Mouse (Mus musculus) liver, postnatal 0 days (tissue): Measurements from ENCODE around the gene Oaz1.

Source experiments
- CTCF ChIP-seq: sonication (generic); IDR thresholded peaks from 2 replicates; pipeline ENCODE4 v1.5.1; 2016; ENCODE audit warnings: antibody characterized with exemption, low read depth
- EP300 ChIP-seq: IDR thresholded peaks from 2 replicates; pipeline ENCODE4 v1.6.1; 2016; ENCODE audit warnings: antibody characterized with exemption, low read depth, mild to moderate bottlenecking

GRCm38 (mm10) chr10:80794750-80795149 is 31.7 kb upstream of the Oaz1 start:
- TF ChIP-seq CTCF = no peak
- no peak for TF ChIP-seq EP300
